Mouse (Mus musculus) adrenal gland, adult 8-10 months (tissue): ENCODE results near the gene Lrrn1. TPM values are rescaled to one million over a fixed set of nuclear protein-coding genes. Genes with fewer than 3 reads are reported as not detected.

ENCODE experiments used
- DNase-seq: peaks from one replicate; pipeline ENCODE4 v3.0.0; 2022
- total RNA-seq, 4 experiments: library from RNA; stranded (reverse); gene quantifications; 2 replicates each; pipeline ENCODE4 v1.2.4; 2022

The Lrrn1 gene
- total RNA-seq, 4 experiments from 2014 or later: 12.0 to 44.3 (median 23.7) TPM

GRCm38 (mm10) chr6:107583759-107584383 lies 54.3 kb downstream of the Lrrn1 start:
- no peak for DNase-seq

- no peak for DNase-seq
Observed at GRCm38 (mm10) chr6:107605151-107605550, 75.6 kb downstream of the Lrrn1 start.

GRCm38 (mm10) chr6:107614288-107614687 lies 84.7 kb downstream of the Lrrn1 start:
- DNase-seq: no peak
